Mouse (Mus musculus): ENCODE data around the gene Ufc1. TPM values are rescaled to one million over a fixed set of nuclear protein-coding genes. Genes with fewer than 3 reads are reported as not detected.

The Ufc1 gene
- polyA plus RNA-seq, 1 experiment from 2014 or later = 115 TPM

DNA sequence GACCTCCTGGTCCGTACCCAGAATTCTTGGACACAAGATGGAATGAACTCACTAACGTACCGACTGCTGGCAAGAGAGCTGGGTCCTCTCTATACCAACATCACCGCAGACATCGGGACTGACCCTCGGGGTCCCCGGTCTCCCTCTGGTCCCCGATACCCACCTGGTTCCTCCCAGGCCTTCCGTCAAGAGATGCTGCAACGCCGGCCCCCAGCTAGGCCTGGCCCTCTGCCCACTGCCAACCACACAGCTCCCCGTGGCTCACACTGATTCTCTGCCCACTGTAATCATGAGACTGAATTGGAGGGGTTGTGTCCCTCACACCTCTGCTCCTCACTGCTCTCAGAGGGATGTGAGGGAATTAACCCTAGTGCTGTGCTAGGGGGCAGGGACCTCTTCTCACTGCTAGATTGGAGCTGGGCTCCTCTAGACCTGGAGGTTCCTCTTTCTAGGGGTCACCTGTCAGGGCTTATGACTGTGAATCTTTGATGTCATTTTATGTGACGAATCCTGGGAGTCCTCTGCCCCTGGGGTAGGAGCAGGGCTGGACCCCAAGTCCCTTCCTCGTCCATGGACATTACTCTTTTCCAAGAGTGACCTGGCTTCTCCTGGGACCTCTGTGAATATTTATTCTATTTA, 18.6 kb downstream of the Ufc1 start:
- H3K27me3 ChIP-seq (ENCODE audit: control insufficient read depth, insufficient read depth, low read length) = no peaks in the 10 kb centered on the region
- WGBS = 93% methylated on average over 14 of the region's 14 CpGs
- H3K4me2 ChIP-seq = no peak overlapping the region
- no peak for ATAC-seq (ENCODE audit: low FRiP score)
- no peak overlapping the region for H3K4me3 ChIP-seq (ENCODE audit: low read depth, low read length)
- H3K27ac ChIP-seq (ENCODE audit: low read depth, low read length) = no peak overlapping the region
- peaks cover 17% of the 10 kb centered on the region for H3K36me3 ChIP-seq (ENCODE audit: control insufficient read depth, insufficient read depth, low read length)
- peaks cover 8% of the 10 kb centered on the region for H3K4me1 ChIP-seq (ENCODE audit: control insufficient read depth, insufficient read depth, low read length)
- DNase-seq (ENCODE audit: low spot score, missing footprints) = no peak
- no peaks in the 10 kb centered on the region for H3K9me3 ChIP-seq (ENCODE audit: control insufficient read depth, low read length)
- H3K9ac ChIP-seq (ENCODE audit: low read length) = no peak overlapping the region

DNA sequence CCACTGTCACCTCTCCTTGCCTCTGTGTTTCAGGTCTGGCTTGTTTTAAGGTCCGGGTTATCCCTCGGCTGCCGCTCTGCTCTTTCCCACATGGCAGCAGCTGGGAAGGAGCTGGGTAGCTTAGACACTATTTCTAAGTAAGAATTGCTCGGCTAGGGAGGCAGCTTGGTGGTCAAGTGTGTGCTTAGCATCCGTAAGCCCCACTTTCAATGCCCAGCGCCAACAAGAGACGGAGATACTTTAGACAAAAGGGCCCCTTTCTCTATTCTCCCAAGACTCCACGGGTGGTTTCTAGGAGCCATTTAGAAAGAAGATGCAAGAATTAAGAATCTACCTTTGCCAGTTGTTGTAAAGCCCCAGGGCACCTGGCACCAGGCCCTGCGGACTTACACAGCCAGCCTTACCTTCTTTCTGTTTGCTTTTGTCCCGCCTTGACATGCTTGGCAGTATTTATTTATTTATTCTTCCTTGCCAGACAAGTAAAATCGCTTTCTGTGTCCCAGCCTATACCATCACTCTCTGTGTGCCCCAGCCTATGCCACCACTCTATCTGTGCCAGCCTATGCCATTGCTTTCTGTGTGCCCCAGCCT, 19.6 kb downstream of the Ufc1 start:
- 84% methylated on average over 11 of the region's 11 CpGs for WGBS
- H3K9me3 ChIP-seq (ENCODE audit: control insufficient read depth, low read length) = no peaks in the 10 kb centered on the region
- no peaks in the 10 kb centered on the region for H3K27me3 ChIP-seq (ENCODE audit: control insufficient read depth, insufficient read depth, low read length)
- peaks cover 11% of the 10 kb centered on the region for H3K4me1 ChIP-seq (ENCODE audit: control insufficient read depth, insufficient read depth, low read length)
- H3K9ac ChIP-seq (ENCODE audit: low read length) = no peak overlapping the region
- H3K4me3 ChIP-seq (ENCODE audit: low read depth, low read length) = no peak overlapping the region
- no peak overlapping the region for H3K4me2 ChIP-seq
- no peak overlapping the region for H3K27ac ChIP-seq (ENCODE audit: low read depth, low read length)
- H3K36me3 ChIP-seq (ENCODE audit: control insufficient read depth, insufficient read depth, low read length) = peaks cover 17% of the 10 kb centered on the region
- ATAC-seq (ENCODE audit: low FRiP score) (no peak), DNase-seq (ENCODE audit: low spot score, missing footprints) (no peak)

DNA sequence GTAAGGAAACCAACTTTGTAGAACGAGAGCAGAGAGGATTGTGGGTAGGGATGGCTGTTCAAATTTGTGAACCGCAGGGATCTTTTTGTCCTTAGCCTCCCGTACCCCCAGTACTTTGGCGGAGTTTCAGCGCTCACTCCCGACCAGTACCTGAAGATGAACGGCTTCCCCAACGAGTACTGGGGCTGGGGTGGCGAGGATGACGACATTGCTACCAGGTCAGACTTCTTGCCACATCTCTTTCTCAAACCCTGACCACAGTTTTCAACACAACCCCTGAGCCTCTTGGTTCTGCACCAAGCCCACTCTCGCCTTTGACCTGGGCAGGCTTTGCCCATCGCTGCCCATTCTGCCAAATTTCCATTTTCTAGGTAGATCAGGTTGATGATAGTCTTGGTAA, 20.7 kb downstream of the Ufc1 start:
- Histone ChIP-seq H3K4me1 (ENCODE audit: control insufficient read depth, insufficient read depth, low read length) (peaks cover 10% of the 10 kb centered on the region), H3K36me3 (ENCODE audit: control insufficient read depth, insufficient read depth, low read length) (peaks cover 17% of the 10 kb centered on the region), H3K27me3 (ENCODE audit: control insufficient read depth, insufficient read depth, low read length) (no peaks in the 10 kb centered on the region), H3K9ac (ENCODE audit: low read length) (no peak overlapping the region), H3K4me3 (ENCODE audit: low read depth, low read length) (no peak overlapping the region), H3K9me3 (ENCODE audit: control insufficient read depth, low read length) (no peaks in the 10 kb centered on the region), H3K27ac (ENCODE audit: low read depth, low read length) (no peak overlapping the region), H3K4me2 (no peak overlapping the region)
- 94% methylated on average over 12 of the region's 12 CpGs for WGBS
- DNase-seq (ENCODE audit: low spot score, missing footprints) (no peak), ATAC-seq (ENCODE audit: low FRiP score) (no peak)

DNA sequence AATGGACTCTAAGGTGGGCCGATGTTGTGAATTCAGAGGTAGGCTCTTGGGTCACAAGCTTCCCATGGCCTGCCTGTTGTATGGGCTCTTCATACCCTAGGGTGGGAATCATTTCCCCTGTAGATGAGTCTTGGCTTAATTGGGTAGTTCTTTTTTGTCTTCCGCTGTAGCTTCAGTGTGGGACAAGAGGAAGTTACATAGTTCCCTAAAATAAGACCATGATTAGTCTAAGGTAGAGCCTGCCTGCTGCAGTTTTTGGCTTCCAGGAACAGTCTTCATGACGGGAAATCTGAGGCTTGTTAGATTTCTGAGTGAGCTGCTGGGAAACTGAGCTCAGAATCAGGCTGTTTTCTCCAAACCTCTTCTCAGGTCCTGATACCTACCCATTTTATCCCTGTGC, 22.7 kb downstream of the Ufc1 start:
- ATAC-seq (ENCODE audit: low FRiP score) (no peak), DNase-seq (ENCODE audit: low spot score, missing footprints) (no peak)
- no peak overlapping the region for H3K9ac ChIP-seq (ENCODE audit: low read length)
- peaks cover 11% of the 10 kb centered on the region for H3K36me3 ChIP-seq (ENCODE audit: control insufficient read depth, insufficient read depth, low read length)
- H3K4me2 ChIP-seq = no peak overlapping the region
- WGBS = 89% methylated on average over 3 of the region's 3 CpGs
- no peak overlapping the region for H3K4me3 ChIP-seq (ENCODE audit: low read depth, low read length)
- H3K4me1 ChIP-seq (ENCODE audit: control insufficient read depth, insufficient read depth, low read length) = peaks cover 10% of the 10 kb centered on the region
- no peaks in the 10 kb centered on the region for H3K27me3 ChIP-seq (ENCODE audit: control insufficient read depth, insufficient read depth, low read length)
- H3K27ac ChIP-seq (ENCODE audit: low read depth, low read length) = no peak overlapping the region
- no peaks in the 10 kb centered on the region for H3K9me3 ChIP-seq (ENCODE audit: control insufficient read depth, low read length)

DNA sequence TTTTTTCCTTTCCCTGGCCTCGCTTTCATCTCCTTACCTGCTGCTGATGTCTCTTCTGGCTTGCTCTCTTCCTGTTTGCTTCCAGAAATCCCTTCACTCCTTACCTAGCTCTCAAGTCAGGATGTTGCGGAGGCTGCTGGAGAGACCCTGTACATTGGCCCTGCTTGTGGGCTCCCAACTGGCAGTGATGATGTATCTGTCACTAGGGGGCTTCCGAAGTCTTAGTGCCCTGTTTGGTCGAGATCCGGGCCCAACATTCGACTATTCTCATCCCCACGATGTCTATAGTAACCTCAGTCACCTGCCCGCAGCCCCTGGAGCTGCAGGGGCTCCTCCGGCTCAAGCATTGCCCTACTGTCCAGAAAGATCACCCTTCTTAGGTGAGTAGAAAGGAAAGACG, 23.2 kb downstream of the Ufc1 start:
- no peak for DNase-seq (ENCODE audit: low spot score, missing footprints)
- no peak overlapping the region for H3K4me3 ChIP-seq (ENCODE audit: low read depth, low read length)
- H3K4me1 ChIP-seq (ENCODE audit: control insufficient read depth, insufficient read depth, low read length) = peaks cover 10% of the 10 kb centered on the region
- ATAC-seq (ENCODE audit: low FRiP score) = no peak
- no peak overlapping the region for H3K9ac ChIP-seq (ENCODE audit: low read length)
- no peaks in the 10 kb centered on the region for H3K9me3 ChIP-seq (ENCODE audit: control insufficient read depth, low read length)
- H3K27ac ChIP-seq (ENCODE audit: low read depth, low read length) = no peak overlapping the region
- H3K4me2 ChIP-seq = no peak overlapping the region
- WGBS = 79% methylated on average over 10 of the region's 10 CpGs
- H3K36me3 ChIP-seq (ENCODE audit: control insufficient read depth, insufficient read depth, low read length) = peaks cover 11% of the 10 kb centered on the region
- no peaks in the 10 kb centered on the region for H3K27me3 ChIP-seq (ENCODE audit: control insufficient read depth, insufficient read depth, low read length)

DNA sequence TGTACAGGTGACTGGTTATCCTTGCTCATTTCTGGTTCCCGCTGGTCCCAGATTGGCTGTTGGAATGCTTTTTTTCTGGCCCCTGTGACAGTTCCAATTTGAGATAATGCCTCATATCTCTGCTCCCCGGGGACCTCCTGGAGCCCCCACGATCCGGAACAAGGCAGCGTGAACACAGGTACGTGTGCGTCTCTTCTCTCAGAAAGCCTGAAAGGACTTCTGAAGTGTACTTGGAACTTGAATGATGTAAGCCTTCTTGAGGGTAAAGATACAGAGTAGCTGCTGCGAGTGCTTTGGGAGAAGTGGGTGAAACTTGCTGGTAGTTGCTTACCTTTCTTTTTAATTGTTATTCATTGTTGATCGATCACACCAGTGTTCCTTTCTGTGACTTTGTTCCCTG, 23.6 kb downstream of the Ufc1 start:
- ATAC-seq (ENCODE audit: low FRiP score) (no peak), DNase-seq (ENCODE audit: low spot score, missing footprints) (no peak)
- Histone ChIP-seq H3K36me3 (ENCODE audit: control insufficient read depth, insufficient read depth, low read length) (peaks cover 11% of the 10 kb centered on the region), H3K27ac (ENCODE audit: low read depth, low read length) (no peak overlapping the region), H3K9ac (ENCODE audit: low read length) (peak overlapping the region; percentile 78; the same call in 1 of the 2 replicates), H3K4me1 (ENCODE audit: control insufficient read depth, insufficient read depth, low read length) (peaks cover 10% of the 10 kb centered on the region), H3K4me2 (peak overlapping the region; percentile 97), H3K4me3 (ENCODE audit: low read depth, low read length) (peak overlapping the region; percentile 74), H3K9me3 (ENCODE audit: control insufficient read depth, low read length) (no peaks in the 10 kb centered on the region), H3K27me3 (ENCODE audit: control insufficient read depth, insufficient read depth, low read length) (no peaks in the 10 kb centered on the region)
- WGBS = 60% methylated on average over 9 of the region's 9 CpGs

DNA sequence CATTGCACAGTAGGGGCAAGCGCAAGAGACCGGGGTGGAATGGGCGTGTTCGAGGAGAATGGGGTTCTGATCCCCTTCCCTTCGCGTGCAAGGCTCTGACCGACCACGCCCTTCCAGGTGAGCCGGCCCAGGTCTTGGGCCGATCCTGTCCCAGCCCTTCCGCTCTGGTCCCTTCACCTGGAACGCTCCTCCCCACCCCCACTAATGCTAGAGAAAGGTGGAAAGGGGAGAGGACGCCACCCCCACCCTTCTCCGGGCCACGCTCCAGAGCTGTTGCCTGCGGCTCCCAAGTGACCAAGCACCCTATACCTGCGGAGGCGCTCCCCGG, 24.3 kb downstream of the Ufc1 start:
- Histone ChIP-seq H3K9me3 (ENCODE audit: control insufficient read depth, low read length) (no peaks in the 10 kb centered on the region), H3K4me2 (peak overlapping the region; percentile 97), H3K9ac (ENCODE audit: low read length) (peak overlapping the region; percentile 78), H3K27me3 (ENCODE audit: control insufficient read depth, insufficient read depth, low read length) (no peaks in the 10 kb centered on the region), H3K4me1 (ENCODE audit: control insufficient read depth, insufficient read depth, low read length) (peaks cover 10% of the 10 kb centered on the region), H3K4me3 (ENCODE audit: low read depth, low read length) (peak overlapping the region; percentile 74), H3K36me3 (ENCODE audit: control insufficient read depth, insufficient read depth, low read length) (peaks cover 9% of the 10 kb centered on the region), H3K27ac (ENCODE audit: low read depth, low read length) (no peak overlapping the region)
- DNase-seq (ENCODE audit: low spot score, missing footprints) = no peak
- WGBS = 1% methylated on average over 18 of the region's 19 CpGs
- ATAC-seq (ENCODE audit: low FRiP score) = peak; percentile 77

DNA sequence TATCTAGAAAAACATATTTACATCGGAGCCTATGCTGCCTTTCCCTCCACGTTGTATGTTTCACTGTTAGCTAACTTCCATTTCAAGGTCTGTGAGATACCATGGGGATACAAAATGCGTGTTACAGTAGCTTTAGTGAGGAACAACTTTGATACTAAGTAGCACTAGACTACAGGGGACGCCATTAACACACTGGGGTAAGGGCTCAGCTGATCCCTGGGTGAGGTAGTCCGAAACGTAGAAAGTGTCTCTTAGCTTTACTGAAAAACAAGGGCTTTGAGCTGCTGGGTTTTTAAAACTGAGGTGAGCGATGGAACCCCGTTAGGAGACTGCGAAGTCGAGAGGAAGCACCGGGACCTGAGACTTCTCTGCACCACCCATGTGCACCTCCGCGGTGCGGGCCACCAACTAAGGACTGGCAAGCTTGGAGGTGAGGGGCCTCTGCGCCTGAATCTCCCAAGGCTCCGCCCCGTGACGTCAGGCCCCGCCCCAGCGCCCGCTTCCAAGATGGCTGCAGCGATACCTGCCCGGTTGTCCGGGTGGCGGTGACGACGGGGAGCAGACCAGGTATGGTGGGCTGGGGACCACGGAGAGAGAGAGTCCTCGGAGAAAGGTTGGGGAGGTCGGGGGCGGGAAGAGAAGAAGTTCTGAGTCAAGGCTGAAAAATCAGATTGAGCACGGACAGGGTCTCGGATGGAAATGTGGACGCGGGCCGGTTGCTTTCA, 24.8 kb downstream of the Ufc1 start, which contains the start of gene B4galt3:
TSS of gene B4galt3 (plus strand) at position 481 of the 725 bp plus-strand sequence.
- no peaks in the 10 kb centered on the region for H3K9me3 ChIP-seq (ENCODE audit: control insufficient read depth, low read length)
- 4% methylated on average over 36 of the region's 36 CpGs for WGBS
- peak; percentile 96 for ATAC-seq (ENCODE audit: low FRiP score)
- peaks cover 10% of the 10 kb centered on the region for H3K4me1 ChIP-seq (ENCODE audit: control insufficient read depth, insufficient read depth, low read length)
- H3K4me3 ChIP-seq (ENCODE audit: low read depth, low read length) = peak within 1 kb of the TSS; percentile 74
- H3K9ac ChIP-seq (ENCODE audit: low read length) = peak within 1 kb of the TSS; percentile 78
- H3K36me3 ChIP-seq (ENCODE audit: control insufficient read depth, insufficient read depth, low read length) = peaks cover 5% of the 10 kb centered on the region
- H3K27ac ChIP-seq (ENCODE audit: low read depth, low read length) = no peak within 1 kb of the TSS
- peak; percentile 100 for DNase-seq (ENCODE audit: low spot score, missing footprints)
- peak within 1 kb of the TSS; percentile 97 for H3K4me2 ChIP-seq
- no peaks in the 10 kb centered on the region for H3K27me3 ChIP-seq (ENCODE audit: control insufficient read depth, insufficient read depth, low read length)

DNA sequence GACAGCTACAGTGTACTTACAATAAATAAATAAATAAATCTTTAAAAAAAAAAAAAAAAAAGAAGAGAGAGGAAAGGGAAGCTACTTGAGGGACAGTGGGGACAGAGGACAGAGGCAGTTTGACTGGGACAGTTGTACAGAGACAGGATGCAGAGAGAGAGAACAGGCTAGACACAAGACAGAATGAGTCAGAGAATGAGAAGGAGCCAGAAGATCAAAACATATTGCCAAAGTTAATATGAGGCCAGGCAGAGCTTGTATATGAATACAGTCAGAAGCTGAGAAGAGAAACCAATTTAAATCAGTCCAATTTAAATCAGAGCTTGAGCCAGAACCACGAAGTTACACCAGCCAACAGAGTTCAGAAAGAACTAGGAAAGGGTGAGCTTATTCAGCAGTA, 26.5 kb downstream of the Ufc1 start:
- Histone ChIP-seq H3K9ac (ENCODE audit: low read length) (no peak overlapping the region), H3K4me1 (ENCODE audit: control insufficient read depth, insufficient read depth, low read length) (peaks cover 12% of the 10 kb centered on the region), H3K27me3 (ENCODE audit: control insufficient read depth, insufficient read depth, low read length) (no peaks in the 10 kb centered on the region), H3K4me3 (ENCODE audit: low read depth, low read length) (no peak overlapping the region), H3K9me3 (ENCODE audit: control insufficient read depth, low read length) (no peaks in the 10 kb centered on the region), H3K4me2 (no peak overlapping the region), H3K36me3 (ENCODE audit: control insufficient read depth, insufficient read depth, low read length) (no peaks in the 10 kb centered on the region; the same call in 1 of the 2 replicates), H3K27ac (ENCODE audit: low read depth, low read length) (no peak overlapping the region)
- DNase-seq (ENCODE audit: low spot score, missing footprints) (no peak), ATAC-seq (ENCODE audit: low FRiP score) (no peak)
- 47% methylated on average over 1 of the region's 1 CpGs for WGBS
